Mouse (Mus musculus): ENCODE measurements around the gene Wdr17. TPM values are rescaled to one million over a fixed set of nuclear protein-coding genes. Genes with fewer than 3 reads are reported as not detected.

Wdr17 gene
- total RNA-seq, 2 experiments from 2014 or later = 0.41 TPM; not detected in 1

- intact Hi-C loops (cut with DNase I) = no loop called here
- DNase-seq = no peak
Observed at GRCm38 (mm10) chr8:54609336-54609735, 277.6 kb downstream of the Wdr17 start.

- intact Hi-C loops (cut with DNase I) = no loop called here
Observed at GRCm38 (mm10) chr8:54603440-54603839, 283.5 kb downstream of the Wdr17 start.

GRCm38 (mm10) chr8:54600671-54601251, 286.2 kb downstream of the Wdr17 start, which contains the start of gene Spata4:
TSS of gene Spata4 (plus strand) at chr8:54600781.
- DNase-seq = no peak
- intact Hi-C loops (cut with DNase I) = no loop called here

More at GRCm38 (mm10) chr8:54603440-54603839, 283.5 kb downstream of the Wdr17 start:
- no peak for DNase-seq

GRCm38 (mm10) chr8:54597386-54597785, 289.6 kb downstream of the Wdr17 start:
- DNase-seq = no peak
- intact Hi-C loops (cut with DNase I) = no loop called here

- intact Hi-C loops (cut with DNase I) = no loop called here
- no peak for DNase-seq
Observed at GRCm38 (mm10) chr8:54596940-54597339, 290.0 kb downstream of the Wdr17 start.

GRCm38 (mm10) chr8:54596051-54596450, 290.9 kb downstream of the Wdr17 start:
- intact Hi-C loops (cut with DNase I) = no loop called here
- no peak for DNase-seq

- intact Hi-C loops (cut with DNase I) = no loop called here
- no peak for DNase-seq
Observed at GRCm38 (mm10) chr8:54594634-54595033, 292.4 kb downstream of the Wdr17 start.

GRCm38 (mm10) chr8:54582886-54583285, 304.1 kb downstream of the Wdr17 start:
- no peak for DNase-seq
- intact Hi-C loops (cut with DNase I) = no loop called here

- intact Hi-C loops (cut with DNase I) = no loop called here
- DNase-seq = no peak
Observed at GRCm38 (mm10) chr8:54581436-54581835, 305.5 kb downstream of the Wdr17 start.

Other genes starting within 250 kb of the Wdr17 start
- gene Gpm6a, start 67.7 kb upstream of the Wdr17 start, total RNA-seq (2021) = under 1 TPM; 0.31 to 0.39 TPM